Comparison of ENCODE assay signal across 8 mouse cellular contexts in genomic region chr9:103007699-103008078, GRCm38 (mm10). TPM values are rescaled to one million over a fixed set of nuclear protein-coding genes. Genes with fewer than 3 reads are reported as not detected.
DNase-seq lines count a peak whose midpoint lies in the region; ATAC-seq and TF ChIP-seq lines count a peak whose summit lies in the region.

No protein-coding gene starts in this region.

- H3K79me2 ChIP-seq in heart, adult 2 months (replicated peaks; ENCODE audit: control insufficient read depth, insufficient read depth, low read length) = no peaks in the 10 kb centered on the region

- peak overlapping the region; percentile 43; the same call in 1 of the 2 replicates for H3K27ac ChIP-seq in heart, adult 2 months
- H3K27ac ChIP-seq in liver, embryonic 16.5 days (ENCODE audit: low read length) = peak overlapping the region; percentile 73

- TF ChIP-seq EP300 in heart, adult 2 months (IDR thresholded peaks at IDR 0.05; ENCODE audit: insufficient read depth, low read depth, low read length) = no peak

- H3K27me3 ChIP-seq in heart, adult 2 months (ENCODE audit: control insufficient read depth, insufficient read depth, low read length) = peaks cover 5% of the 10 kb centered on the region
- peaks cover 17% of the 10 kb centered on the region for H3K27me3 ChIP-seq in liver, embryonic 16.5 days (ENCODE audit: control insufficient read depth, insufficient read depth, low read depth, low read length)

- no peaks in the 10 kb centered on the region for H3K36me3 ChIP-seq in heart, adult 2 months (ENCODE audit: control insufficient read depth, insufficient read depth, low read length)
- no peaks in the 10 kb centered on the region for H3K36me3 ChIP-seq in liver, embryonic 16.5 days (ENCODE audit: control insufficient read depth, insufficient read depth)

- no peaks in the 10 kb centered on the region for H3K9me3 ChIP-seq in liver, embryonic 16.5 days (replicated peaks; ENCODE audit: control insufficient read depth, low read length)

- DNase-seq in cerebellum, adult 18-20 months = peak; percentile 14 to 19
- no peak for DNase-seq in cerebellum, adult 8-10 months
- peak; percentile 6 to 17 for DNase-seq in cerebellum, postnatal 36 days
- DNase-seq in heart, adult 2 months = peak in 1 of 2 experiments; percentile 76
- DNase-seq in kidney, adult 11 months = peak; percentile 88
- DNase-seq in ovary, postnatal 36 days (ENCODE audit: low spot score) = peak; percentile 52
- no peak for DNase-seq in thymus, postnatal 14 days

- peak; percentile 89 for ATAC-seq in liver, embryonic 16.5 days (ENCODE audit: low read depth)

- no peak for TF ChIP-seq CTCF in heart, adult 2 months (IDR thresholded peaks at IDR 0.05)

- H3K9ac ChIP-seq in heart, adult 2 months (ENCODE audit: low read depth, low read length) = peak overlapping the region; percentile 83
- H3K9ac ChIP-seq in liver, embryonic 16.5 days (ENCODE audit: low read depth, low read length) = no peak overlapping the region; the same call in 1 of the 2 replicates

- H3K4me2 ChIP-seq in liver, embryonic 16.5 days (ENCODE audit: low read depth, low read length) = peak overlapping the region; percentile 62

- no peaks in the 10 kb centered on the region; the same call in 1 of the 2 replicates for H3K4me1 ChIP-seq in heart, adult 2 months (ENCODE audit: control insufficient read depth, insufficient read depth, low read length)
- H3K4me1 ChIP-seq in liver, embryonic 16.5 days (ENCODE audit: control insufficient read depth, low read depth, low read length) = peaks cover 3% of the 10 kb centered on the region

- H3K4me3 ChIP-seq in heart, adult 2 months = peak overlapping the region; percentile 51
- peak overlapping the region; percentile 53 for H3K4me3 ChIP-seq in liver, embryonic 16.5 days (ENCODE audit: low read depth, low read length)

- TF ChIP-seq POLR2A in heart, adult 2 months (IDR thresholded peaks at IDR 0.05; ENCODE audit: insufficient read depth, low read depth, low read length) = peak; percentile 42; the same call in 1 of the 2 replicates

- WGBS in heart, adult 2 months = 2% methylated on average over 15 of the region's 15 CpGs
- 8% methylated on average over 15 of the region's 15 CpGs for WGBS in liver, embryonic 16.5 days (ENCODE audit: insufficient replicate concordance)

- intact Hi-C loops in heart, adult 2 months (cut with DNase I) = loop anchor here (10.0 kb wide), 1 partner anchor 297 kb away; the partner anchor contains the start of genes 1300017J02Rik and Topbp1

RNA-seq across cellular contexts. Expression of gene Slco2a1, which starts 19.2 kb away (rescaled TPM):
- 1 to 10 TPM; 3.6 to 4.7 TPM for total RNA-seq in heart, adult 2 months (2021)
- polyA plus RNA-seq in heart, adult 2 months (2012; rRNA removed) = 4.4 and 4.8 TPM in 2 replicates
- 10.6 and 13.5 TPM in 2 replicates for polyA plus RNA-seq in liver, embryonic 16.5 days (2015; fragmentation: Nextera tagmentation; extraction: Ambion mirVana)

Comparison
In these comparisons a context has a peak if more than half of its experiments do, and no peak if none do; other contexts are left out.
1. DNase-seq: peak in cerebellum, adult 18-20 months (2 of 2), cerebellum, postnatal 36 days (2 of 2), kidney, adult 11 months (single experiment) and ovary, postnatal 36 days (single experiment); none in cerebellum, adult 8-10 months (single experiment) and thymus, postnatal 14 days (single experiment).